Mouse (Mus musculus) heart, adult 9 months (tissue): ENCODE measurements at regions not wholly inside any gene's neighbourhood (a gene's known extent, or its start where the extent isn't known, plus 50 kb on each side); places are given as distances from the start of the nearest gene placed in this dataset.

Source experiments
- DNase-seq, 2 experiments: peaks; one replicate each; pipeline ENCODE4 v3.0.0; 2022; ENCODE audit warnings: low spot score in 2 of 2

- DNase-seq, result no peak
Measured at GRCm38 (mm10) chr6:7473730-7474129, 80.9 kb upstream of the Tac1 start.

- no peak for DNase-seq
Measured at GRCm38 (mm10) chr6:7476907-7477306, 77.8 kb upstream of the Tac1 start.

GRCm38 (mm10) chr6:7494299-7494698 lies 60.4 kb upstream of the Tac1 start:
- no peak for DNase-seq

GRCm38 (mm10) chr6:7496766-7497165 lies 57.9 kb upstream of the Tac1 start:
- no peak for DNase-seq
